Mouse (Mus musculus): ENCODE measurements around the gene Tm7sf3. TPM values are rescaled to one million over a fixed set of nuclear protein-coding genes. Genes with fewer than 3 reads are reported as not detected.

Tm7sf3 gene
- polyA plus RNA-seq, 1 experiment from 2014 or later, result 26.0 TPM

DNA sequence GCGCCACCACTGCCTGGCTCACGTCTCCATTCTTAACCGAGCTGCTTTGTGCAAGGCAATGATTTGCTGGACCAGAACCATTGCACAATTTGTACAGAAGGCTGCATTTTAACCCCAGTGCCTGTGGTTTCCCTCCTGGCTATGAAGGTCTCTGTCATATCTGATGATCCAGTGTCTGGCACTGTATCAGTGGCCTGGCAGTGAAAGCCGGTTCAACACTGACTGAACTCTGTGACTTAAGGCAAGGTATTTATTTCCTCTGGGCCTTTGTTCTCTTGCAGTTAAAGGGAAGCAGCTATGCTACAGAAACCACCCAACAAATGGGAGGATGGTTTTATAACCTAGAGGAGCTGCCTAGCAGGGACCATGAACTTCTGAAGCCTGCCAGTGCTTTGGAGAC, 11.7 kb downstream of the Tm7sf3 start:
- Histone ChIP-seq H3K4me1 (peaks cover 21% of the 10 kb centered on the region), H3K27me3 (no peaks in the 10 kb centered on the region), H3K4me3 (replicated peaks) (no peak overlapping the region), H3K9me3 (no peaks in the 10 kb centered on the region), H3K36me3 (replicated peaks) (no peaks in the 10 kb centered on the region), H3K9ac (no peak overlapping the region), H3K27ac (no peak overlapping the region), H3K4me2 (no peak overlapping the region)
- WGBS, result 89% methylated on average over 4 of the region's 4 CpGs
- ATAC-seq (ENCODE audit: low FRiP score), result no peak

DNA sequence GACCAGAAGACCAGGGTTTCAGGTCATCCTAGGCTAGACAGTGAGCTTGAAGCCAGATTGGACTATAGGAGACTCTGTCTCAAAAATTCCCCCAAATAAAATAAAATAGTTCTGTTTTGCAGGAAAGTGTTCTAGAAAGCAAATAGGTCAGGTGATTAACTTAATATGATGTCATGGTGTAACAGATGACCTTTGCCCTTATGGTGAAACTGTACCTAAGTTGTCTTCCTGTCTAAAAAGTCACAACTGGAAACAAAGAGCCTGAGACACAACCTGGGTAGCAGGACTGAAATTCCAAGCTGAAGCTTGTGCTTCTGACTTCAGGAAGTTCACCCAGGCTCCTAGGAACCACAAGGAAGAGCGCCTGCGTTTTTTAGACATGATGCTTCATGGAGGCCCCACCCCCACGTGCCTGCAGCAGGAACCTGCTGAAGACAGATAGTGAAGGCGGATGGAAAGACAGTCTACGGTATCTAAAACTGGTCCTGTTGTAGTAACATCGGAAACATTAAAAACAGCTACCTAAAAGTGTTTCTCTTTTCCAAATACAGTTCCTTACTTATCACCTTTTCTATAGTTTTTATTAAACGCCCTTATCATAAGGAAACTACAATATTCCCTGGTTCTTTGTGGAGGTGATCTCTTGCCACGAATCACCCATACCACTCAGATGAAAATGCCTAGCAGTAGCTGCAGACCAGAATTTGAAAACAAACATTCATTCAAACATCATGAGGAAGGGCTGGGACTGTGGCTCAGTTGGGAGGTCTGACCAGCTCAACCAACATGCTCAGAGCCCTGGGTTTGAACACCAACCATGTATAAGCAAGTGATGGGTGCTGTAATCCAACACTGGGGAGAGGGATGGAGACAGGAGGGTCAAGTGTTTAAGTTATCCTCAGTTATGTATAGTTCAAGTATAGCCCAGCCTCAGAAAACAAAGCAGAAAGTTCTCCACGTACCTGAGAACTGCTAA, 12.6 kb downstream of the Tm7sf3 start:
- H3K4me3 ChIP-seq (replicated peaks), result no peak overlapping the region
- no peak overlapping the region for H3K27ac ChIP-seq
- no peak for ATAC-seq (ENCODE audit: low FRiP score)
- 82% methylated on average over 9 of the region's 9 CpGs for WGBS
- H3K9ac ChIP-seq, result no peak overlapping the region
- peaks cover 21% of the 10 kb centered on the region for H3K4me1 ChIP-seq
- H3K36me3 ChIP-seq (replicated peaks), result no peaks in the 10 kb centered on the region
- no peaks in the 10 kb centered on the region for H3K9me3 ChIP-seq
- no peaks in the 10 kb centered on the region for H3K27me3 ChIP-seq
- no peak overlapping the region for H3K4me2 ChIP-seq

DNA sequence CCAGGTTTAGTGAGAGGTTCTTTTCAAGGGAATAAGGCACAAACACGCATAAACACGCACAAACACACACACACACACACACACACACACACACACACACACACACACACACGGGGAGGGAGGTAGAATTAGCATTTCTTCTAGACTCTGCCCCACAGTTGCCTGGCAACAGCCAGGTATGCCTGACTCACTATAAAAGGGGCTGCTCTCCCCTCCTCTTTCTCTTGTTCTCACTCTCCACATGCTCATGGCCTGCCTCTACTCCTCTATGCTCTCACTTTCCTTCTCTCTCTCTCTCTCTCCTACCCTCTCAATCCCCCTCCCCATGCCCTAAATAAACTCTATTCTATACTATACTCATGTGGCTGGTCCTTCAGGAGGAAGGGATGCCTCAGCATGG, 14.5 kb downstream of the Tm7sf3 start:
- ATAC-seq (ENCODE audit: low FRiP score), result peak; percentile 53; the same call in 1 of the 2 replicates
- Histone ChIP-seq H3K4me1 (peaks cover 13% of the 10 kb centered on the region), H3K4me3 (replicated peaks) (no peak overlapping the region), H3K27ac (no peak overlapping the region), H3K9me3 (no peaks in the 10 kb centered on the region), H3K4me2 (no peak overlapping the region), H3K9ac (no peak overlapping the region), H3K36me3 (replicated peaks) (0 out of 2 replicates have a peak, but pooled peaks cover 4% of the 10 kb centered on the region), H3K27me3 (no peaks in the 10 kb centered on the region)
- 96% methylated on average over 3 of the region's 3 CpGs for WGBS

DNA sequence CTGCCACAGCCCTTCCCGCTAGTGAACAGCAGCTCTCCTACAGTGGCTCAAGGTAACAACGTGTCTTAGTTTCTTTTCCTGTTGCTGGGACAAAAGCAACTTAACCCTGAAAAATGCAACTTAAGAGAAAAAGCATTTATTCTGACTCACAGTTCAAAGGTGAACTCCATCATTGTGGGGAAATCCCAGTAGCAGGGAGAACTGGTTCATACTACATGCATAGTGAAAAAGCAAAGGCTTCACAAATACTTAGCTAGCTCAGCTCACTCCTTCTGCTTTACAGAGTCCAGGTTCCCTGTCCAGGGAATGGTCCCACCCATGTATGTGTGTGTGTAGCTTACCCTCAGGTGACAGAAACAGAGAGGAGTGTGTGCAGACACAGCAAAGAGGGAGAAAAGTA, 26.0 kb downstream of the Tm7sf3 start:
- no peaks in the 10 kb centered on the region for H3K4me1 ChIP-seq
- H3K36me3 ChIP-seq (replicated peaks), result peaks cover 54% of the 10 kb centered on the region
- WGBS, result 91% methylated on average over 2 of the region's 2 CpGs

DNA sequence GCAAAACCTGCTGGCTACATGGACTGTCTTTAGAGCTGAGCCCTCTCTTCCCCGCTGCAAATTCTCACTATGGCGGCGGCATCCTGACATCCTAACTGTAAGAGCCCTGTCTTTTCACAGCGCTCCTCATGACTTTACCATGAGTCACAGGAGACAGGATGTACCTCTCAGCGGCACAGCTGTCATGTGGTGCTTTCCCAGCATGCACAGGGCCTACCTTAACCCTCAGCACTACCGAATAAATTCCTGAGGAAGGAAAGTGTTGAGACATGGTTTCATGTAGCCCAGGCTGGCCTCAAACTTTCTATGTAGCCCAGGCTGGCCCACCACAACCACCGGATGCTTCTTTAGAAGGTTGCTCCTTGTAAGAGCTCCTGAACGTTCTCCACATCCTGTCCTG, 26.7 kb downstream of the Tm7sf3 start:
- no peak overlapping the region for H3K4me2 ChIP-seq
- 94% methylated on average over 8 of the region's 8 CpGs for WGBS
- no peaks in the 10 kb centered on the region for H3K27me3 ChIP-seq
- no peaks in the 10 kb centered on the region for H3K4me1 ChIP-seq
- ATAC-seq (ENCODE audit: low FRiP score), result no peak
- no peaks in the 10 kb centered on the region for H3K9me3 ChIP-seq
- no peak overlapping the region for H3K9ac ChIP-seq
- no peak overlapping the region for H3K27ac ChIP-seq
- peaks cover 56% of the 10 kb centered on the region for H3K36me3 ChIP-seq (replicated peaks)
- no peak overlapping the region for H3K4me3 ChIP-seq (replicated peaks)

More for the DNA sequence above, 26.0 kb downstream of the Tm7sf3 start:
- no peaks in the 10 kb centered on the region for H3K27me3 ChIP-seq
- H3K9ac ChIP-seq, result no peak overlapping the region
- H3K9me3 ChIP-seq, result no peaks in the 10 kb centered on the region
- no peak overlapping the region for H3K4me3 ChIP-seq (replicated peaks)
- no peak for ATAC-seq (ENCODE audit: low FRiP score)
- H3K27ac ChIP-seq, result no peak overlapping the region
- H3K4me2 ChIP-seq, result no peak overlapping the region

DNA sequence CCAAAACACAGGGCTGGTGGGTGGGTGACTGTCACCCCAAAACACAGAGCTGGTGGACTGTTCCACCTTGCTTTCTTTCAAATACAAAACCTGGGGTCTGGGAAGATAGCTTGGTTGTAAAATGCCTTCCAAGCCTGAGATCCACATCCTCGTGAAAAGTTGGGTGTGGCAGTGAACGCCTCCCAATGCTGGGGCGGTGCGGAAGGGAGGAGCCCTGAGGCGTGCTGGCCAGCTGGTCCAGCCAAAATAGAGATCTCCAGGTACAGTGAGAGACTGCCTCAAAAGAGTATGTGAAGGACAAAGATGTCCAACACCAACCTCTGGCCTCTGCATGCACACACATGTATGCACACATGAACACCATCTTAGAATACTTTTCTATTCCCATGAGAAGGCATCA, 28.1 kb downstream of the Tm7sf3 start:
- peaks cover 67% of the 10 kb centered on the region for H3K36me3 ChIP-seq (replicated peaks)
- WGBS, result 94% methylated on average over 5 of the region's 5 CpGs
- no peaks in the 10 kb centered on the region for H3K27me3 ChIP-seq
- no peak overlapping the region for H3K9ac ChIP-seq
- ATAC-seq (ENCODE audit: low FRiP score), result no peak
- H3K4me3 ChIP-seq (replicated peaks), result no peak overlapping the region
- no peak overlapping the region for H3K27ac ChIP-seq
- no peaks in the 10 kb centered on the region for H3K9me3 ChIP-seq
- H3K4me1 ChIP-seq, result no peaks in the 10 kb centered on the region
- H3K4me2 ChIP-seq, result no peak overlapping the region

DNA sequence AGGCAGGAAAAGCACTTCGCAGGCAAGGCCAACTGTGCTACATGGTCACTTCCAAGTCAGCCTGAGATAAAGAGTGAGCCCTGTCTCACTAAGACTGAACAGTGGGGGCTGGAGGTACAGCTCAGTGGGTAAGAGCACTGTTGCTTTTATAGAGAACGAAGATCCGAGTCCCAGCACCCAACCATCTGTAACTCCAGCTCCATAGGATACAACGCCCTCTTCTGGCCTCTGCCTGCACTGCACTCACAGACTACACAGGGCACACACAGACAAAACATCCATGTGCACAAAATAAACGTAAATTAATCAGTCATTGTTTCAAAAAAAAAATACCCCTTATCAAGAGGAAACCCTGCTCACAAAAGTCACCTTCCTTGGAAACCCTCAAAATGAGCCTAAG, 28.7 kb downstream of the Tm7sf3 start:
- WGBS, result 88% methylated on average over 5 of the region's 5 CpGs
- Histone ChIP-seq H3K4me2 (no peak overlapping the region), H3K4me1 (no peaks in the 10 kb centered on the region), H3K27me3 (no peaks in the 10 kb centered on the region), H3K27ac (no peak overlapping the region), H3K4me3 (replicated peaks) (no peak overlapping the region), H3K36me3 (replicated peaks) (peaks cover 69% of the 10 kb centered on the region), H3K9me3 (no peaks in the 10 kb centered on the region), H3K9ac (no peak overlapping the region)
- ATAC-seq (ENCODE audit: low FRiP score), result no peak

DNA sequence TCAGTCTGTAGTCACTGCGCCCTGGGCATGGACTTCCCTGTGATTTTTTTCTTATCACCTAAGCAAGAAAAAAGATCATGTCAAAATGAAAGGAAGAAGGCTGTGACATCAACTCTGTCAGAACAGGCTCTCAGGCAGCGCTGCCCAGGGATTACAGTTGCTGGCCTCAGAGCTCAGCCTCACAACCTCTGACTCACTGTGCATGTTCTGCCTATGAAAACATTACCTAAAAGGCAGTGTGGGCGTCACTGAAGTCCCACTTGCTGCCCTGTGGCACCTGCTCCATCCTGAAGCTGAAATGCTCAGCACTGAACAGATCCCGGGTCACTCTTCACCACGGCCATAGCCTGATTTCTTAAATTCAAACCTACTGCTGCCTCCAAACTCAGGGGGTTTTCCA, 29.9 kb downstream of the Tm7sf3 start:
- no peaks in the 10 kb centered on the region for H3K27me3 ChIP-seq
- no peak overlapping the region for H3K9ac ChIP-seq
- WGBS, result 90% methylated on average over 5 of the region's 5 CpGs
- no peak for ATAC-seq (ENCODE audit: low FRiP score)
- H3K4me2 ChIP-seq, result no peak overlapping the region
- H3K4me1 ChIP-seq, result no peaks in the 10 kb centered on the region
- no peak overlapping the region for H3K27ac ChIP-seq
- no peak overlapping the region for H3K4me3 ChIP-seq (replicated peaks)
- H3K36me3 ChIP-seq (replicated peaks), result peaks cover 62% of the 10 kb centered on the region
- H3K9me3 ChIP-seq, result no peaks in the 10 kb centered on the region

DNA sequence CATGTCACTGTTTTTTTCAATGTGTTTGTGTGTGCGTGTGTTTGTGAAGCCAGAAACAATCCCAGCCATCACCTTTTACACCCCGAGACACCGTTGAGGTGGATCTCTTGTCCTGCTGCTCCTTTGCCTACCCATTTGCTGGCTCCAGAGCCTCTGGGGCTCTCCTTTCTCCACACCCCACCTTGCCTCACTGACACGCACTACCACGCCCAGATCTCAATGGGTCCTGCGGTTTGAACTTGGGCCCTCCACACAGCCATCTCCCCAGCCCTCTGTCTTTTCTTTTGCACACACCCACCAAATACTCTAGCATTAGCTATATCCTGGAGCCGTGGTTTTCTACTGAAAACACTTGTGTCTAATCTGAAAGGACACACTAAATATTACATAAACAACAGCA, 30.7 kb downstream of the Tm7sf3 start:
- Histone ChIP-seq H3K4me1 (no peaks in the 10 kb centered on the region), H3K9ac (no peak overlapping the region), H3K4me2 (no peak overlapping the region), H3K36me3 (replicated peaks) (peaks cover 61% of the 10 kb centered on the region), H3K9me3 (no peaks in the 10 kb centered on the region), H3K4me3 (replicated peaks) (no peak overlapping the region), H3K27ac (no peak overlapping the region), H3K27me3 (no peaks in the 10 kb centered on the region)
- ATAC-seq (ENCODE audit: low FRiP score), result no peak
- 90% methylated on average over 7 of the region's 7 CpGs for WGBS

DNA sequence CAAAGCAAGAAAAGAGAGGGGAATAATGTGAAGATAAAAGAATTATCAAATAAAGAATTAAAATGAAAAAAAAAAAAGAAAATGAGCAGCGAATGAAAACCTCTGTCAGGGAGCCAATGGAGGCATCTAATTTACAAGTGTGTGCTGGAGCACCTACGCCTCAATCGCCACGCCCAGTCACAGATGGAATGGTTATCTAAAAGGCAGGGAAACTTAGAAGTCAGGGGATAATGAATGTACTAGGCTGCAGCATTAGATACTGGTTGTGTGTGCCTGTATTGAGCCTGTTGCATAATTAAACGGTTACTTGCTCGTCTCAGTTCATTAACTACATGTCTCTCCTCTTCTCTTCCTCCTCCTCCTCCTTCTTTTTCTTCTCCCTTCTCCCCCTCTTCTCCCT, 31.2 kb downstream of the Tm7sf3 start:
- Histone ChIP-seq H3K27me3 (no peaks in the 10 kb centered on the region), H3K9ac (no peak overlapping the region), H3K9me3 (no peaks in the 10 kb centered on the region), H3K27ac (no peak overlapping the region), H3K36me3 (replicated peaks) (peaks cover 61% of the 10 kb centered on the region), H3K4me2 (no peak overlapping the region), H3K4me1 (no peaks in the 10 kb centered on the region), H3K4me3 (replicated peaks) (no peak overlapping the region)
- 90% methylated on average over 6 of the region's 6 CpGs for WGBS
- no peak for ATAC-seq (ENCODE audit: low FRiP score)

DNA sequence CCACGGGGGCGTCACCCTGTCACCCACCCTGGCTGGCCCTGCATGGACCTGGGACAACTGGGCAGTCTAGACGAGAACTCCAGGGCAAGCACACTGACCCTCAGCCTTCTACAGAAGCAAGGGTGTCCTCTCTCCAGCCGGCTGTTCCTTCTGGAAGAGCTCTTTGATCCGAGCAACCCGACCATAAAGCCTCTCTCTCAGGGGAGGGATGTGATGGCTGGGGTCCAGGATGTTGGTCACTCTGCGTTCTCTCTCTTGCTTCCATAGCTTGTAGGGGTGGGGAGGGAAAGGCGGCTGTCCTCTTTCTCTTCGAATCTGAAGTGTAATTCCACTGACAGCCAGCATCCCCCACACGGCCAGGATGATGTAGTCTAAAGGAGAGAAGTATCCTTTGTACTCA, 39.0 kb downstream of the Tm7sf3 start:
- Histone ChIP-seq H3K4me2 (no peak overlapping the region), H3K4me1 (no peaks in the 10 kb centered on the region), H3K9me3 (no peaks in the 10 kb centered on the region), H3K27ac (no peak overlapping the region), H3K36me3 (replicated peaks) (peaks cover 74% of the 10 kb centered on the region), H3K9ac (no peak overlapping the region), H3K27me3 (no peaks in the 10 kb centered on the region), H3K4me3 (replicated peaks) (no peak overlapping the region)
- WGBS, result 88% methylated on average over 10 of the region's 10 CpGs
- ATAC-seq (ENCODE audit: low FRiP score), result no peak

DNA sequence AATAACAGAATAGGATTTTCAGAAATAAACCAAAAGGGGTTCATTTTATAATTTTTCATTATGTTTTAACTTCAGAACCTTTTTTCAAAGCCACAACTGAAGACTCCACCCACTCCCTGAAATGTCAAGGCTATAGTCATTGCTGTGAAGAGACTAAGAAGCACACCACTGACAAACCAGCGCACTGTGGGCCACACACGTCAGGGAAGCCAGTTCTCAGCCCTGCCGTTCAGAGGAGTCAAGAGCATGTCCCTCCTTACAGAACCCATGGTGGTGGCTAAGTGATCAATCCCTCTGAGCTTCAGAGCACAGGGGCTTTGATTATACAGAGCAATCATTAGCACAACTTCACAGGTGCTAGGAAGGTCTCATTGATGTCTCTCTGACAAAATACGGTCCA, 40.0 kb downstream of the Tm7sf3 start:
- Histone ChIP-seq H3K36me3 (replicated peaks) (peaks cover 78% of the 10 kb centered on the region), H3K4me2 (no peak overlapping the region), H3K9ac (no peak overlapping the region), H3K27me3 (no peaks in the 10 kb centered on the region), H3K9me3 (no peaks in the 10 kb centered on the region), H3K4me3 (replicated peaks) (no peak overlapping the region), H3K4me1 (no peaks in the 10 kb centered on the region), H3K27ac (no peak overlapping the region)
- 91% methylated on average over 4 of the region's 4 CpGs for WGBS
- ATAC-seq (ENCODE audit: low FRiP score), result no peak

DNA sequence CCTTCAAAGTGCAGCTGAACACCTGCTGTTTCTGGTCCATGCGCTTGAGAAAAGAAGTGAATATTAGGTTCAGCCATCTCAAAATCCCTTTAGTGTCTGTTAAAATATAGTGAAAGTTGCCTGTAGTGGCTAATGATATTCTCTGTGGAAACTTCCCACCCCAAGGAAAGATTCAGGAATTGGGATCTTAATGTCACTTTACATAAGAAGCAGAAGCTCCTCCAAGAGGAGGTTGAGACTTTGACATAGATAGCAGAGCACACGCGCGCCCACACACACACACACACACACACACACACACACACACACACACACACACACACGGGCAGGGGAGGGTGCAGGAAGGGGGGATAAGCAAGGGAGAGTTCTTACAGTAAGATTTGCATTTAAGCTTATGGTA, 57.5 kb downstream of the Tm7sf3 start:
- Histone ChIP-seq H3K9ac (no peak overlapping the region), H3K9me3 (no peaks in the 10 kb centered on the region), H3K27ac (no peak overlapping the region), H3K36me3 (replicated peaks) (peaks cover 40% of the 10 kb centered on the region), H3K27me3 (no peaks in the 10 kb centered on the region), H3K4me1 (no peaks in the 10 kb centered on the region), H3K4me3 (replicated peaks) (no peak overlapping the region), H3K4me2 (no peak overlapping the region)
- no peak for ATAC-seq (ENCODE audit: low FRiP score)
- 88% methylated on average over 5 of the region's 5 CpGs for WGBS
